Mouse (Mus musculus): ENCODE data around the gene Npdc1. TPM values are rescaled to one million over a fixed set of nuclear protein-coding genes. Genes with fewer than 3 reads are reported as not detected.

Npdc1 gene
- polyA plus RNA-seq, 1 experiment from 2014 or later, result 263 TPM

- no peak overlapping the region for H3K9ac ChIP-seq (ENCODE audit: low read length)
- no peak overlapping the region for H3K4me3 ChIP-seq (ENCODE audit: low read depth, low read length)
- no peaks in the 10 kb centered on the region for H3K9me3 ChIP-seq (replicated peaks; ENCODE audit: control insufficient read depth, low read length)
- H3K36me3 ChIP-seq (ENCODE audit: control insufficient read depth, insufficient read depth, low read length), result no peaks in the 10 kb centered on the region
- no peak for ATAC-seq
- no peak overlapping the region for H3K27ac ChIP-seq (ENCODE audit: low read depth, low read length)
- WGBS, result 88% methylated on average over 5 of the region's 5 CpGs
- H3K27me3 ChIP-seq (replicated peaks; ENCODE audit: control insufficient read depth, insufficient read depth, low read length), result no peaks in the 10 kb centered on the region
- H3K4me2 ChIP-seq (ENCODE audit: low read length), result no peak overlapping the region
- DNase-seq (ENCODE audit: low spot score), result no peak
- no peaks in the 10 kb centered on the region for H3K4me1 ChIP-seq (ENCODE audit: control insufficient read depth, insufficient read depth, low read length)
These were observed 14.7 kb upstream of the Npdc1 start for GRCm38 (mm10) chr2:25384492-25384891.

GRCm38 (mm10) chr2:25391266-25391665 is 7.9 kb upstream of the Npdc1 start:
- DNase-seq (ENCODE audit: low spot score), result no peak
- H3K9me3 ChIP-seq (replicated peaks; ENCODE audit: control insufficient read depth, low read length), result no peaks in the 10 kb centered on the region

GRCm38 (mm10) chr2:25394281-25395221 is 4.6 kb upstream of the Npdc1 start:
- Histone ChIP-seq H3K27ac (ENCODE audit: low read depth, low read length) (no peak overlapping the region), H3K4me2 (ENCODE audit: low read length) (no peak overlapping the region), H3K9me3 (replicated peaks; ENCODE audit: control insufficient read depth, low read length) (no peaks in the 10 kb centered on the region), H3K9ac (ENCODE audit: low read length) (no peak overlapping the region), H3K36me3 (ENCODE audit: control insufficient read depth, insufficient read depth, low read length) (no peaks in the 10 kb centered on the region), H3K27me3 (replicated peaks; ENCODE audit: control insufficient read depth, insufficient read depth, low read length) (peaks cover 40% of the 10 kb centered on the region), H3K4me3 (ENCODE audit: low read depth, low read length) (no peak overlapping the region), H3K4me1 (ENCODE audit: control insufficient read depth, insufficient read depth, low read length) (peaks cover 8% of the 10 kb centered on the region)
- peak; percentile 71 for DNase-seq (ENCODE audit: low spot score)
- 15% methylated on average over 3 of the region's 3 CpGs for WGBS
- peak; percentile 47; the same call in 1 of the 2 replicates for ATAC-seq

More at GRCm38 (mm10) chr2:25391266-25391665, 7.9 kb upstream of the Npdc1 start:
- no peak overlapping the region for H3K4me2 ChIP-seq (ENCODE audit: low read length)
- H3K27ac ChIP-seq (ENCODE audit: low read depth, low read length), result no peak overlapping the region
- 80% methylated on average over 5 of the region's 5 CpGs for WGBS
- H3K4me1 ChIP-seq (ENCODE audit: control insufficient read depth, insufficient read depth, low read length), result peaks cover 8% of the 10 kb centered on the region
- no peak overlapping the region for H3K9ac ChIP-seq (ENCODE audit: low read length)
- no peak for ATAC-seq
- no peak overlapping the region for H3K4me3 ChIP-seq (ENCODE audit: low read depth, low read length)
- H3K27me3 ChIP-seq (replicated peaks; ENCODE audit: control insufficient read depth, insufficient read depth, low read length), result peaks cover 15% of the 10 kb centered on the region
- no peaks in the 10 kb centered on the region for H3K36me3 ChIP-seq (ENCODE audit: control insufficient read depth, insufficient read depth, low read length)

GRCm38 (mm10) chr2:25395721-25396596 is 3.2 kb upstream of the Npdc1 start, which contains the start of gene Entpd2:
Entpd2 (plus strand) TSS chr2:25395874.
- Histone ChIP-seq H3K4me2 (ENCODE audit: low read length) (peak within 1 kb of the TSS; percentile 56), H3K27ac (ENCODE audit: low read depth, low read length) (no peak within 1 kb of the TSS), H3K27me3 (replicated peaks; ENCODE audit: control insufficient read depth, insufficient read depth, low read length) (peaks cover 51% of the 10 kb centered on the region), H3K9me3 (replicated peaks; ENCODE audit: control insufficient read depth, low read length) (no peaks in the 10 kb centered on the region), H3K36me3 (ENCODE audit: control insufficient read depth, insufficient read depth, low read length) (no peaks in the 10 kb centered on the region), H3K9ac (ENCODE audit: low read length) (peak within 1 kb of the TSS; percentile 52), H3K4me3 (ENCODE audit: low read depth, low read length) (peak within 1 kb of the TSS; percentile 27), H3K4me1 (ENCODE audit: control insufficient read depth, insufficient read depth, low read length) (peaks cover 8% of the 10 kb centered on the region)
- ATAC-seq, result peak; percentile 30; the same call in 1 of the 2 replicates
- peak; percentile 48 for DNase-seq (ENCODE audit: low spot score)
- 2% methylated on average over 57 of the region's 57 CpGs for WGBS

- H3K4me3 ChIP-seq (ENCODE audit: low read depth, low read length), result no peak overlapping the region
These were observed 2.6 kb upstream of the Npdc1 start for GRCm38 (mm10) chr2:25396597-25396983.

GRCm38 (mm10) chr2:25397010-25397409 is 2.1 kb upstream of the Npdc1 start:
- Histone ChIP-seq H3K9me3 (replicated peaks; ENCODE audit: control insufficient read depth, low read length) (no peaks in the 10 kb centered on the region), H3K27ac (ENCODE audit: low read depth, low read length) (no peak overlapping the region), H3K4me1 (ENCODE audit: control insufficient read depth, insufficient read depth, low read length) (peaks cover 8% of the 10 kb centered on the region), H3K9ac (ENCODE audit: low read length) (no peak overlapping the region), H3K4me2 (ENCODE audit: low read length) (no peak overlapping the region), H3K27me3 (replicated peaks; ENCODE audit: control insufficient read depth, insufficient read depth, low read length) (peaks cover 51% of the 10 kb centered on the region), H3K4me3 (ENCODE audit: low read depth, low read length) (no peak overlapping the region), H3K36me3 (ENCODE audit: control insufficient read depth, insufficient read depth, low read length) (no peaks in the 10 kb centered on the region)
- DNase-seq (ENCODE audit: low spot score) (no peak), ATAC-seq (no peak)
- WGBS, result 65% methylated on average over 1 of the region's 1 CpGs

More at GRCm38 (mm10) chr2:25396597-25396983, 2.6 kb upstream of the Npdc1 start:
- H3K27ac ChIP-seq (ENCODE audit: low read depth, low read length), result no peak overlapping the region
- peaks cover 51% of the 10 kb centered on the region for H3K27me3 ChIP-seq (replicated peaks; ENCODE audit: control insufficient read depth, insufficient read depth, low read length)
- no peak overlapping the region for H3K9ac ChIP-seq (ENCODE audit: low read length)
- H3K36me3 ChIP-seq (ENCODE audit: control insufficient read depth, insufficient read depth, low read length), result no peaks in the 10 kb centered on the region
- ATAC-seq, result no peak
- peak overlapping the region; percentile 56; the same call in 1 of the 2 replicates for H3K4me2 ChIP-seq (ENCODE audit: low read length)
- peaks cover 8% of the 10 kb centered on the region for H3K4me1 ChIP-seq (ENCODE audit: control insufficient read depth, insufficient read depth, low read length)
- 32% methylated on average over 3 of the region's 3 CpGs for WGBS
- DNase-seq (ENCODE audit: low spot score), result no peak
- no peaks in the 10 kb centered on the region for H3K9me3 ChIP-seq (replicated peaks; ENCODE audit: control insufficient read depth, low read length)

- Histone ChIP-seq H3K4me1 (ENCODE audit: control insufficient read depth, insufficient read depth, low read length) (peaks cover 8% of the 10 kb centered on the region), H3K27me3 (replicated peaks; ENCODE audit: control insufficient read depth, insufficient read depth, low read length) (peaks cover 51% of the 10 kb centered on the region), H3K27ac (ENCODE audit: low read depth, low read length) (no peak overlapping the region), H3K9ac (ENCODE audit: low read length) (no peak overlapping the region), H3K9me3 (replicated peaks; ENCODE audit: control insufficient read depth, low read length) (no peaks in the 10 kb centered on the region), H3K36me3 (ENCODE audit: control insufficient read depth, insufficient read depth, low read length) (no peaks in the 10 kb centered on the region), H3K4me2 (ENCODE audit: low read length) (no peak overlapping the region), H3K4me3 (ENCODE audit: low read depth, low read length) (no peak overlapping the region)
- DNase-seq (ENCODE audit: low spot score), result no peak
- no peak for ATAC-seq
- WGBS, result 95% methylated on average over 7 of the region's 7 CpGs
These were observed 1.1 kb upstream of the Npdc1 start for GRCm38 (mm10) chr2:25398065-25398464.

GRCm38 (mm10) chr2:25400291-25400690 is 1.1 kb downstream of the Npdc1 start:
- ATAC-seq (no peak), DNase-seq (ENCODE audit: low spot score) (no peak)
- Histone ChIP-seq H3K4me1 (ENCODE audit: control insufficient read depth, insufficient read depth, low read length) (peaks cover 14% of the 10 kb centered on the region), H3K27ac (ENCODE audit: low read depth, low read length) (no peak overlapping the region), H3K9ac (ENCODE audit: low read length) (peak overlapping the region; percentile 54), H3K4me2 (ENCODE audit: low read length) (peak overlapping the region; percentile 54), H3K9me3 (replicated peaks; ENCODE audit: control insufficient read depth, low read length) (no peaks in the 10 kb centered on the region), H3K4me3 (ENCODE audit: low read depth, low read length) (peak overlapping the region; percentile 26), H3K27me3 (replicated peaks; ENCODE audit: control insufficient read depth, insufficient read depth, low read length) (peaks cover 45% of the 10 kb centered on the region), H3K36me3 (ENCODE audit: control insufficient read depth, insufficient read depth, low read length) (no peaks in the 10 kb centered on the region)
- 21% methylated on average over 16 of the region's 16 CpGs for WGBS
